Comparison of ENCODE assay signal across 17 mouse cellular contexts in the genomic region with DNA sequence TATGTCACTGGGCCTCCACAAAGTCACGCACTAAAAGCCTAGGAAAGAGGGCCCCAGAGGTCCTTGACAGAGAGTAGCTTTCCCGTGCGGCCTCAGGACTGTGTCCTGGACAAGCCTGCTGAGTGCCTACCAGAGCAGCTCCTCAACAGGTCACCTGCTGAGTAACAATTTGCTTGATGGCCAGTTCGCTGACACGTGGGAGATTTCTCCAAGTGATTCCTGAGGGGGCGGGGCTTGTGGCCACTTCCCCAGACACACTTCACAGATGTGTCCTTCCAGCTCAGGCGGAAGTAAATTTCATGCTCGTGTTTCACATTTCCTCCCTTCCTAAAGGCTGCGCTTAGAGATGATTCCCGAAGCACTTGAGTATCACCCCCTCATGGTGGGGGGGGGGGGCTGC.
DNase-seq lines count a peak whose midpoint lies in the region; ATAC-seq and TF ChIP-seq lines count a peak whose summit lies in the region.
"Had no signal": no experiment of that assay in that cellular context is flagged by ENCODE, and none has a peak within 500 bp of the region (broad histone marks: within the 10 kb centered on the region; RNA-seq: fewer than 3 reads in every experiment).

No protein-coding gene starts in this region.

- no peaks in the 10 kb centered on the region for H3K9me3 ChIP-seq in hindbrain, embryonic 16.5 days (ENCODE audit: control insufficient read depth, low read length)
- no peaks in the 10 kb centered on the region for H3K9me3 ChIP-seq in hindbrain, embryonic 10.5 days
- no peaks in the 10 kb centered on the region for H3K9me3 ChIP-seq in lung, postnatal 0 days (ENCODE audit: low read length)
- H3K9me3 ChIP-seq: forebrain, embryonic 12.5 days; limb, embryonic 13.5 days; liver, embryonic 15.5 days had no signal

- no peaks in the 10 kb centered on the region for H3K27me3 ChIP-seq in hindbrain, embryonic 16.5 days (replicated peaks; ENCODE audit: control insufficient read depth, insufficient read depth, low read length)
- no peaks in the 10 kb centered on the region for H3K27me3 ChIP-seq in hindbrain, embryonic 10.5 days (ENCODE audit: insufficient read depth, poor library complexity, severe bottlenecking)
- H3K27me3 ChIP-seq in lung, postnatal 0 days (replicated peaks; ENCODE audit: insufficient read depth, low read length), result no peaks in the 10 kb centered on the region
- H3K27me3 ChIP-seq: limb, embryonic 13.5 days had no signal

- 55% methylated on average over 10 of the region's 10 CpGs for WGBS in hindbrain, embryonic 16.5 days
- WGBS in hindbrain, embryonic 10.5 days, result 57% methylated on average over 10 of the region's 10 CpGs
- WGBS in lung, postnatal 0 days, result 34% methylated on average over 10 of the region's 10 CpGs

- no peaks in the 10 kb centered on the region for H3K36me3 ChIP-seq in hindbrain, embryonic 16.5 days (ENCODE audit: control insufficient read depth, insufficient read depth, low read length)
- H3K36me3 ChIP-seq in hindbrain, embryonic 10.5 days, result no peaks in the 10 kb centered on the region
- H3K36me3 ChIP-seq in lung, postnatal 0 days (ENCODE audit: insufficient read depth, low read length), result no peaks in the 10 kb centered on the region
- H3K36me3 ChIP-seq: forebrain, embryonic 12.5 days; limb, embryonic 13.5 days; liver, embryonic 15.5 days had no signal

- TF ChIP-seq EP300 in lung, postnatal 0 days (IDR thresholded peaks at IDR 0.05), result no peak

- TF ChIP-seq CTCF in lung, postnatal 0 days (IDR thresholded peaks at IDR 0.05), result no peak

- H3K27ac ChIP-seq in hindbrain, embryonic 16.5 days (ENCODE audit: low read depth, low read length), result no peak overlapping the region; the same call in 1 of the 2 replicates
- H3K27ac ChIP-seq in hindbrain, embryonic 10.5 days, result no peak overlapping the region
- H3K27ac ChIP-seq in lung, postnatal 0 days (ENCODE audit: low read length), result no peak overlapping the region
- H3K27ac ChIP-seq: forebrain, embryonic 12.5 days; limb, embryonic 13.5 days; liver, embryonic 15.5 days had no signal

- H3K4me2 ChIP-seq in hindbrain, embryonic 16.5 days (ENCODE audit: low read length), result no peak overlapping the region
- no peak overlapping the region for H3K4me2 ChIP-seq in lung, postnatal 0 days (replicated peaks; ENCODE audit: low read depth, low read length)
- H3K4me2 ChIP-seq: forebrain, embryonic 12.5 days; heart, embryonic 11.5 days; limb, embryonic 13.5 days; liver, embryonic 15.5 days had no signal

- peaks cover 26% of the 10 kb centered on the region for H3K4me1 ChIP-seq in hindbrain, embryonic 16.5 days (ENCODE audit: control insufficient read depth, insufficient read depth, low read depth, low read length)
- peaks cover 17% of the 10 kb centered on the region for H3K4me1 ChIP-seq in hindbrain, embryonic 10.5 days (replicated peaks)
- H3K4me1 ChIP-seq in lung, postnatal 0 days (ENCODE audit: insufficient read depth, low read depth, low read length), result no peaks in the 10 kb centered on the region
- H3K4me1 ChIP-seq: liver, embryonic 15.5 days had no signal

- no peak overlapping the region for H3K9ac ChIP-seq in hindbrain, embryonic 16.5 days (ENCODE audit: low read depth, low read length)
- H3K9ac ChIP-seq in lung, postnatal 0 days (replicated peaks; ENCODE audit: low read depth), result no peak overlapping the region
- H3K9ac ChIP-seq: forebrain, embryonic 12.5 days; limb, embryonic 13.5 days; liver, embryonic 15.5 days had no signal

- ATAC-seq in cerebellum, adult (ENCODE audit: insufficient number of reproducible peaks, low FRiP score, low TSS enrichment), result no peak
- ATAC-seq in hindbrain, embryonic 16.5 days, result peak; percentile 12; the same call in 1 of the 2 replicates
- ATAC-seq in lung, postnatal 0 days, result peak; percentile 46
- ATAC-seq: inflammation-experienced regulatory T-cells, adult 6 months; Patski had no signal

- DNase-seq in cerebellum, postnatal 14 days, result peak; percentile 47 to 50
- DNase-seq in hindbrain, embryonic 10.5 days (ENCODE audit: low spot score), result no peak
- peak; percentile 30 for DNase-seq in lung, postnatal 0 days (ENCODE audit: low spot score)
- DNase-seq in lung, postnatal 25 days (ENCODE audit: low spot score), result no peak
- peak; percentile 31 for DNase-seq in mesoderm, embryonic 11.5 days (ENCODE audit: low read depth, low spot score)
- DNase-seq in thymus, postnatal 0 days (ENCODE audit: low spot score), result no peak
- DNase-seq: B cell, adult 2 months; gastrocnemius, postnatal 36 days; midbrain, embryonic 14.5 days had no signal

- no peak overlapping the region for H3K4me3 ChIP-seq in hindbrain, embryonic 16.5 days (ENCODE audit: low read length)
- H3K4me3 ChIP-seq in hindbrain, embryonic 10.5 days, result no peak overlapping the region
- H3K4me3 ChIP-seq in lung, postnatal 0 days (ENCODE audit: low read depth, low read length), result no peak overlapping the region
- H3K4me3 ChIP-seq: forebrain, embryonic 12.5 days; limb, embryonic 13.5 days; liver, embryonic 15.5 days had no signal

Comparison
In these comparisons a context has a peak if more than half of its experiments do, and no peak if none do; other contexts are left out.
1. DNase-seq: peak in cerebellum, postnatal 14 days (2 of 2), lung, postnatal 0 days (single experiment) and mesoderm, embryonic 11.5 days (single experiment); none in hindbrain, embryonic 10.5 days (single experiment), lung, postnatal 25 days (single experiment) and thymus, postnatal 0 days (single experiment).